Mouse (Mus musculus) cortical plate, adult 2 months (tissue): ENCODE data around the gene Dnajc3.

ENCODE experiments used
- CTCF ChIP-seq: fragments of 200-500 bp; IDR thresholded peaks from 2 replicates; pipeline ENCODE4 v1.5.1; 2011; ENCODE audit warnings: mild to moderate bottlenecking, control low read depth, low read length; ENCODE audit not compliant: insufficient read depth; ENCODE audit errors: extremely low read depth
- POLR2A ChIP-seq: fragments of 200-500 bp; IDR thresholded peaks from 2 replicates; pipeline ENCODE4 v1.6.1; 2011; ENCODE audit warnings: mild to moderate bottlenecking, low read length, control low read depth; ENCODE audit not compliant: insufficient read depth; ENCODE audit errors: extremely low read depth

- TF ChIP-seq POLR2A (no peak), CTCF (no peak)
Observed at GRCm38 (mm10) chr14:119013549-119013948, 75.8 kb downstream of the Dnajc3 start.
